Mouse (Mus musculus): ENCODE measurements at regions not wholly inside any gene's neighbourhood (a gene's known extent, or its start where the extent isn't known, plus 50 kb on each side); places are given as distances from the start of the nearest gene placed in this dataset.

GRCm38 (mm10) chr1:127152840-127153239, 52.0 kb upstream of the Mgat5 start:
- no peak for DNase-seq (ENCODE audit: low spot score)

DNA sequence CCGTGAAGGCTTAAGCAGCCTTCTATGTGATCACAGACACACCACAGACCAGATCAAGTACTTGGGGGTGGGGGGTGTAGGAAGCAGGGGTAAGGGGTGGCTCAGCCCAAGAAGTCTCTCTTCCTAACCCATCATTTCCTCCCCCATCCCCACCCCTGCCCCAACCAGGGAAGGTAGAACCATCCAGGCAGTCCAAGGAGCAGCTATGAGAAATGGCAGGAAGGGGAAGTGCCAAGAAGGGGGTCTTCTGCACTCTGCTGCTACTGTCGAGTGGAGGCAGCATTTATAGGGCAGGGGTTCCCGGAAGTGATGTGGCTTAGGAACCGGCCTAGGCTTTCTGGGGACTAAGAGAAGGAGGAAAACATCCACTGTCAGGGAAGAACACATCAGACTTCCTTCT, 69.3 kb upstream of the Mgat5 start:
- no peak for DNase-seq (ENCODE audit: low spot score)

- DNase-seq (ENCODE audit: low spot score): no peak
Measured at GRCm38 (mm10) chr1:127131871-127132270, 72.9 kb upstream of the Mgat5 start.

DNA sequence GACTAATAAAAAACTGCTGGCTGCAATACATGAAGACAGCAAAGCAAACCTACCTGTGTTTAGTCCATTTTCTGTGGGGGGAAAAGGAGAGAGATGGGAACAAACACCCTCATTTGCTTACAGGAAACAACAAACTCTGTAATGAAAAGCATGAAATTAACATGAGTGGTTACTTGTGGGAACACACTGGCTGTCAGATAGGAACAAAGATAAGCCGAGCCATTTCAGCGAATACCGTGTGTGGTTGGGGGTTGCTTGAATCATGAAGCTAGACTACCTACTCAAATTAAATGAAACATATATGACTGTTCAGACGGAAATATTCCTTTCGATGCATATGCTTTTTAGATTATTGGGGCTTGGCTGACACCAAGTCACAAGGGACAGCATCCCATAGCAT, 80.0 kb upstream of the Mgat5 start:
- no peak for DNase-seq (ENCODE audit: low spot score)

DNA sequence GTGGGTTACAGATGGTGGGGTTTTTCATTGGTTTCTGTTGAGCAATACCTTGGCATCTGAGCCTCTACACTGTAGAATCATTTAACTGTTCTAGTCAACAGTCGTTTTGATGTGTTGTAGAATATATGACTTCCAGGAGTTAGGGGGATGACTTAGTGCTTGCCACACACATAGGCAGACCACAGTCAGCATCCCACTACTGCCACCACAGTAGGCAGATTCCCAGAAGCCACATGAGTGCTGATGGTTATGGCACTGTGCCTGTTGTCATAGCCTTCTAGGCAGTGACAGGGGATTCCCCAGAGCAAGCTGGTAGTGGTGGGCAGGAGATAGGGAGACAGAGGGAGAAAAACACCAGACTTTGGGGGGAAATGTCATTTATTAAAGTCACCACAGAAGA, 86.8 kb upstream of the Mgat5 start:
- DNase-seq (ENCODE audit: low spot score): no peak

DNA sequence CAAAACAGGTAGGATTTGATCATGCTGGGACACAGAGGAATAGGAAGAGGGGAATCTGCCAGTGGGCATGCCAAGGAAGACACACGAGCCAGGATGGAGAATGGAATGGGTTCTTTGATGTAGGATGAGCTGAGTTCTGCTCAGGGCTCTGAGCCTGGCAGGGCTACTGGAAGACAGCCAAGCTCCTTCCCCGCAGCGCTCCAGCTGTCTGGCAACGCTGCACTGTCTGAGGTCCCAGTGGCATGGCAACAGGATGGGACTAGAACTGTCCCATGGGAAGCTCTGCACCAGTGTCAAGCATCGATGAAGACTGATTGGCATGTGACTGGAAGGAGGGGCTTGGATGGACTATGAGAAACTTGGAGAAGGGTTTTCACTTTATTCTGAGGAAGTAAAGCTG, 97.3 kb upstream of the Mgat5 start:
- no peak for DNase-seq (ENCODE audit: low spot score)

GRCm38 (mm10) chr1:127105861-127106260, 99.0 kb upstream of the Mgat5 start:
- DNase-seq (ENCODE audit: low spot score): no peak

DNA sequence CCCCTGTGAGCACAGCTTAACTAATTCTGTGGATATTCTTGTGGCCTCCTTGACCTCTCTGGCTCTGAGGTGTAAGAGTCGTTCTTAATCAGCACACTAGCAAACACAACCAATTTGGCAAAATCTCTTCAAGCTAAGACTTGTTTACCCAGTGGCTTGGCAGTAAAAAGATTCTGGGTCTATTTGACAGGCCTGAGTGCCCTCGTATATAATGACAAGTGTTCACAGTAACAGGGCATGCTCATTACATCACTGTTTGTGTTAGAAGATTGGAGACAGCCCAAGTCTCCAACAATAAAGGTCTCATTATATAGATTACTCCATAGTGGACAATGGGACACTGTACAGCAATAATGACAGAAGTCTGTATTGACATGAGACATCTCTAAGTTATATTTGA, 101.2 kb upstream of the Mgat5 start:
- peak; percentile 24 for DNase-seq (ENCODE audit: low spot score)

DNA sequence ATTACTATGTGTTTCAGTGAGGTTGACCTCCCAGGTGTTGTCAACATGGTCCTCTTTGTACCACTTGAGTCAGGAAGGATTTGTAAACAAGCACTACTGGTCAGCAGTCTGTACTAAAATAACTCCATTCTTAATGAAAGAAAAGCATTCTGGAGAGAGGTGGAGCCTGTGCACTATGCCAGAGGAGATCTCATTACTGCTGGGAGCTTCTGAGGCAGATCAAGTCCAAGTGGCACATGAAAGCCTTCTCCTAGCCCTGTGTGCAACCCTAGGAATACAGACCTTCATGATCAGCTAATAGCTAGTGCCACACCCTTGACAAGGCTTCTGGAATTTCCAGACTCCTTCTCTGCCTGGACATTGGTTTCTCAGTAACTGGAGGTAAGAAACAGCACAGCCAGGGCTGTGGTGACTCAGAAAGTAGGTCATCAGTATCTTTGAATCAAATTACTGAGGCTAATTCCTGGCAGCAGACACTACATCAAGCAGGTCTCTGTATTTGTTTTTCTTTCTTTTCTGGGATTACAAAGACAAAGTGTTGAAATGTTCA, 105.9 kb upstream of the Mgat5 start:
- no peak for DNase-seq (ENCODE audit: low spot score)

DNA sequence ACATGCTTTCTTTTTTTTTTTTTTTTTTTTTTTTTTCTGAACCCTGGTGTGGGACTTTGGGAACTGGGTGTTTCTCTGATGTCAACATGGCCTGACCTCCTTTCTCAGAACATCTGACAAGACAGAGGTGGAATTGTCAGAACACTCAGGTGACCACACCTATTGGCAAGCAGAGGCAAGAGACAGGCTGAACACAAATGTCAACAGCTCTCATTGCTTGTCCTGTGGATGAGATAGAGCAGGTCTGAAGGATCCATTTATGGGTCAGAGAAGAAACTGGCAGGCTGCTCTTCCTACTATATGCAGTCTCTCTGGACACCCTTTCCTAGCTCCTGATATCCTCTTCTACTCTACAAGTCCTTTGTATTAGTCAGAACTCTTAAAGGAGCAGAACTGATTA, 117.2 kb upstream of the Mgat5 start:
- DNase-seq (ENCODE audit: low spot score): no peak

GRCm38 (mm10) chr1:127085988-127086387, 118.8 kb upstream of the Mgat5 start:
- no peak for DNase-seq (ENCODE audit: low spot score)

DNA sequence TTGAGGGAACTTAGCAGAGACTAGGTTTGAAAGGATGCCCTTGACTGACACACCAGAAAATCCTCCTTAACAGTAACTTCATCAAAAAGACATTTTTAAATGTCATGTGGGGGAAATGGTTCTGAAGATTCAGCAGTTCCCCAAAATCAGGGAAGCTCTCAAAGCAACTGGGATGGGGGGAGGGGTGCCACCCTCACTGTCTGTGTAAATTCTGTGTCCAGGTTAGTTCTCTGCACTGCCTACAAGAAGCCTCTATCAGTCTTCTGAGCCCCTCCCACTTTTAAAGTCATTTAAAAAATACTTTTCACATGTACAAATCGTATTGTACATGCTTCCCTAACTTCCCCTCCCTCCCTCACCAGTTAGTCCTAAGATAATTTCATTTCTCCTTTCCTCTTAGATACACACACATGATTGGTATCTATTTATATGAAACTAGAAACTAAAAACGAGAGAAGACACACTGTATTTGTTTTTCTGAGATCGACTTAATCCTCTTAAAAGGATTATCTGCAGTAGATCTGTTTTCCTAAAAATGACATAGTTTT, 121.0 kb upstream of the Mgat5 start:
- DNase-seq (ENCODE audit: low spot score): no peak

GRCm38 (mm10) chr1:127079012-127079411, 125.8 kb upstream of the Mgat5 start:
- DNase-seq (ENCODE audit: low spot score): no peak

- no peak for DNase-seq (ENCODE audit: low spot score)
Measured at GRCm38 (mm10) chr1:127062430-127062829, 142.4 kb upstream of the Mgat5 start.

DNA sequence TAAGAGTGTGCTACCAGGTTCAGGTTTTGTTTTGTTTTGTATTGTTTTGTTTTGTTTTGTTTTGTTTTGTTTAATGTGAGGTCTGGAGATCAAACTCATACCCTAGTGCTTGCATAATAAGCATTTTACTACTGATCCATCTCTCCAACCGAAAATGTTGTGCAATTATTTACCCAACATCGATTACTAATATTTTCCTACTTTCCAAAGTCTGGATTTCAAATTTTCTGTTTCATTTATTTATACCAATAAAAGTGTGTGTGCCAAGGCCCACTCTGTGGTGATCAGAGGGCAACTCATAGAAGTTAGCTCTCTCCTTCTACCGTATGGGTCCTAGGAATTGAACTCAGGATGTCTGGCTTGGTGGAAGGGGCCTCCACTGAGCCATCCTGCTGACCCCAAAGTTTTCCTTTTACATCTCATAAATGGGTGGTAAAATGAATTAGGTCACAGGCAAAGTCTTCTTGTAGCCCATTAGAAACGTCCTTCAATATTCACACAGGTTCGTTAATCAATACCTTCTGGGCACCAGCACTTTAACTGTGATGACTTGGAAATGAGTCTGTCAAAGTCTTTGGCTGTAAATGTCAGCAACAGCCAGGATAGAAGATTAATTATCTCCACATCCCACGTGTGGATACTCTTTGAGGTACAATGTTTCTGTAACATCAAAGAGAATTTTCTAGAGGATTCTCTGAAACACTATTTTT, 158.9 kb upstream of the Mgat5 start:
- no peak for DNase-seq (ENCODE audit: low spot score)

DNA sequence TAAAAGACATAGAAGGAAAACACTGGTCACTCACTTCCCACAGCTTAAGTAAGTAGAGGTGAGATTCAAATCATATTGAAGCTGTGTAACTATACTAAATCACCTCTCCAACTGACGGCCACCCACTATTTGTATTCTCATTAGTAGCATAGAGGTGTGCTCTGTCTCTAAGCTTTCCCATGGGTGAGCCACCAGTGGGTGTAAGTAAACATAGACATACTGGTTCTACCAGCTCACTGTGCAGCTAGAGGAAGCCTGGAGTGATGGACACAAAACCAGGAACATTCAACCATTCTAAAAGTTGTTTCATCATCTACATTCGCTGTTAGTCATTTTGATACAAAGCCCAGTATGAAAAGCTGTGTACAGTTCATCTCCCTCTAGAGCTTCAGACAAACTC, 170.1 kb upstream of the Mgat5 start:
- DNase-seq (ENCODE audit: low spot score): no peak

DNA sequence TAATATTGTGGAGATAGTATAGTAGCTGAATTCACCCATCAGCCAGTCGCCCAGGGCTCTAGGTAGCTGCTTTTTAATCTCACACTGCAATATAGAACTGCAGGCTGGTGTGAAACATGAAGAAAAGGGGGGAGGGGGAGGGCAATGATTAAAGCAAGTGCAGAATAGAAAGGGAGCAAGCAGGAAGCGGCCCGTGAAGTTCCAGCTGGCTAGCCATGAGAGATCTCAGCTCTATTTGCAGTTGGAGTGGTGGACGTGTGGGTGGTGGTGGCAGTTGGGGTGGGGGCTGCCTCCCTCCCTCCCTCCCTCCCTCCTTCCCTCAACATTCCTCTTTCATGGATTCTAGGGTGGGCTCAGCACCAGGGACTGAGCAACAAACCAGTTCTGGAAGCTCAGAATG, 173.3 kb upstream of the Mgat5 start:
- no peak for DNase-seq (ENCODE audit: low spot score)

- no peak for DNase-seq (ENCODE audit: low spot score)
Measured at GRCm38 (mm10) chr1:127028872-127029497, 175.8 kb upstream of the Mgat5 start.

GRCm38 (mm10) chr1:127023100-127023499, 181.7 kb upstream of the Mgat5 start:
- no peak for DNase-seq (ENCODE audit: low spot score)

DNA sequence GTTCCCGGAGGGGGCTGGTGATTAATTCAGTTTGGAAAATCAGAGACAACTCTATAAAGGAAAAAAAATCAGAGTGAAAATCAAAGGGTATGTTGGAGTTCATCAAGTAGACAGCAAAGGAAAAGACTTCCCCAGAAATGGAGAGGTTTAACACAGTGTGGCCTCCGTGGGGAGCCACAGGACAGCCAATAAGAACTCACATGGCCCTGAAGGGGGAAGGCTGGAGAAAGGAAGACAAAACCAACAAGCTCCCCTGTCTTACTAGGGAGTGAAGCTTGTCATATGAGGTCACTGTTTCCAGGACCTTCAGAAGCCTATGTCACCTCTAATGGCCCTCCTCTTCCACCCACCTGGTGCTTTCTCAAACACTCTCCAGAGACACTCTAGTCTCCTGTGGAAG, 187.1 kb upstream of the Nckap5 start:
- no peak for DNase-seq (ENCODE audit: low spot score)

DNA sequence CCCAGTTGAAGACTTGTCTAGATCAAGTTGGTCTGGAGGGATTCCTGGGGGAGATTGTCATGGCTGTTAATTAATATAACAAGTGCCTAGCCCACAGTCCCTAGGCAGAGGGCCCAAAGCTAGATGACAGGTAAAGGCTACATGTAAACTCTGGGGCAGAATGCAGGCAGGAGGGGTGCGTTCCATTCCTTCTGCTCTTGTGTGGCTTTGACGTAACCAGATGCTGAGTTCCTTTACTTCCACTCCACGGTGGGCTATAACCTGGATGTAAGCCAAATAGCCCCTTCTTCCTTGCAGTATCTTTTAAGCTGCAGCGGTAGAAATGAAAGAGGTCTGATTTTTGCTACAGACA, 185.3 kb upstream of the Nckap5 start:
- DNase-seq (ENCODE audit: low spot score): no peak

DNA sequence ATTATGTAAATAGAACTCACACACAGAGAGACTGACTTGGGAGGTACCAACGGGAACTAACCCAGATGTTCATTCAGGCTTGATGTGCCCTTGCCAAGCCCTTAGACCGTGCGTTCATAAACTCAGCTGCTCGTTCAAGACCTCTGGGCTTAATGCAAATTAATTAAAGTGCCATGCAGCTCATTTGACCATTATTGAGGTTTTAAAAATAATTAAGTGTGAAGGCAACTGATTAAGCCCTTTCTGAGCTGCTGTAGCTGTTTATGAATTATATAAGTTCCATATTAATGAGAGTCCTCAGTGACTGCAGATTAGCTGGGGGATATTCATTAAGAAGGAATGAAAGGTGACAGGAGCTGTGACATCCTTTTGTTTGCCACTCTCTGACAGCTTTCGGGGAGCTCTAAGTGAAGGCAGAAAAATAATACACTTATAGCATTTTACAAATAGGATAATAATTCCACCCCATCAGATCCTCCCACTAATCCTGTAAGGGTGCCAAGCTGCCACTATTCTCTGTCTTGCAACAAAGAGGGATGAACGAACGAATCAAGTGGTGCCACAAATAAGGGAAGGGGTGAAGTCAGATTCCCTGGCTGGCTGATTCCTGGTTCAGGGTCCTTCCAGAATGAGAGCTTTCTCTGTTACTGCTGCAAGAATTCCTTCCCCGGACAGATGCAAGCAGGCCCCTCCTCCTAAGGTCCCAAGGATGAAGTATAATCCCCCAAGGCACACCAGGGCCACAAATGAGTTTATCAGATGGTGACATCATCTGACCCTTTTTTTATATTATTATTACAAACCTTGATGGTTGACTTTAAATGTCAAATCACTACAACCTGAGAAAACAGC, 184.7 kb upstream of the Nckap5 start:
- no peak for DNase-seq (ENCODE audit: low spot score)

- DNase-seq (ENCODE audit: low spot score): peak; percentile 19
Measured at GRCm38 (mm10) chr1:127011901-127012300, 181.3 kb upstream of the Nckap5 start.

Data from lung, postnatal 25 days (tissue).